Mouse (Mus musculus): ENCODE measurements around the gene Dvl2. TPM values are rescaled to one million over a fixed set of nuclear protein-coding genes. Genes with fewer than 3 reads are reported as not detected.

The Dvl2 gene
- total RNA-seq, 1 experiment, result 47.4 TPM

DNA sequence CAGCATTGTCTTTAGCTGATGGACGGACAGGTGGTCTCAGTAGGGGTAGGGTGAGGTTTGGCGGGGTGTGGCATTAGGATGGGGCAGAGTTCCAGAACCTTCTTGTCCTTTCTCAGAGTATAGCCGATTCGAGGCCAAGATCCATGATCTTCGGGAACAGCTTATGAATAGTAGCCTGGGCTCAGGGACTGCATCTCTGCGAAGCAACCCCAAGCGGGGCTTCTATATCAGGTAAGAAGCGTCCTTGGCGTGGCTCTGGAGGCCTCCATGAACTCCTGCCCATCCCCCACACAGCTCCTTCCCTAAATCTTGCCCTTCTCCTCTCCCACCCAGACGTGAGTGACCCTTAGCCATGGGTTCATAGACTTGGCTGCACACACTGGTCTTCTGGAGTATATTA lies 39.2 kb downstream of the Dvl2 start:
- TF ChIP-seq HCFC1 (IDR thresholded peaks at IDR 0.05; ENCODE audit: borderline replicate concordance, insufficient read depth, low read length), result no peak
- no peak for TF ChIP-seq CHD2 (IDR thresholded peaks at IDR 0.05; ENCODE audit: low read depth, low read length)
- no peak for TF ChIP-seq MAFK (IDR thresholded peaks at IDR 0.05; ENCODE audit: insufficient read depth, low read depth, low read length)
- TF ChIP-seq ZNF384 (IDR thresholded peaks at IDR 0.05; ENCODE audit: low read depth, low read length), result no peak
- no peak for TF ChIP-seq ZC3H11A (IDR thresholded peaks at IDR 0.05; ENCODE audit: borderline replicate concordance, low read depth, low read length)
- H3K27ac ChIP-seq (ENCODE audit: insufficient read depth, low read depth, low read length, poor library complexity, severe bottlenecking), result no peak overlapping the region
- DNase-seq (ENCODE audit: low read depth, low spot score), result no peak
- no peak overlapping the region for H3K4me3 ChIP-seq (ENCODE audit: insufficient read depth in 1 of 2, low read depth in 1 of 2, low read length in 2 of 2, poor library complexity in 1 of 2, severe bottlenecking in 1 of 2)
- in situ Hi-C loops (cut with MboI; ENCODE audit: low sequenced_read_pairs in 2 of 2, unreplicated experiment in 2 of 2), result no loop called here
- no peak overlapping the region for H3K9ac ChIP-seq (ENCODE audit: insufficient read depth, low read depth, low read length, poor library complexity, severe bottlenecking)
- no peaks in the 10 kb centered on the region for H3K9me3 ChIP-seq (ENCODE audit: control insufficient read depth, insufficient read depth, low read depth, low read length)
- peaks cover 0 to 9% of the 10 kb centered on the region in 2 experiments; a peak in 1 of 4 replicates for H3K4me1 ChIP-seq (ENCODE audit: control insufficient read depth in 2 of 2, insufficient read depth in 2 of 2, low read length in 2 of 2, poor library complexity in 1 of 2)
- 0 out of 2 replicates have a peak, but pooled peaks cover 3% of the 10 kb centered on the region for H3K36me3 ChIP-seq (ENCODE audit: control insufficient read depth, insufficient read depth, low read length, poor library complexity, severe bottlenecking)

DNA sequence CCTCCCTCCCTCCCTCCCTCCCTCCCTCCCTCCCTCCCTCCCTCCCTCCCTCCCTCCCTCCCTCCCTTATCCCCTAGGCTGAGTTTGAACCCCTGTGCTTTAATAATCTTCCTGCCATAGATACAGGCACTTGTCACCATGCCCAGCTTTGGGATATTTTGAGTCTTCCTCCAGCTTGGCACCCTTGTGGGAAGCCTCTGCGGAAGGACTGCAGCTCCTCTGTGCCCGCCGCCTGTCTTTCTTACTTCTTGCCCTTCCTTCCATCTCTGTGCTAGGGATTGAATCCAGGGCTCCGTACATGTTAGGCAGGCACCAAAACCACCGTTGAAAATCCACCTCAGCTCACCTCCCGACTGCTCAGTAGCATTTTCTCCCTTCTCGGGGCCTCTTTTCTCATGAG lies 39.8 kb downstream of the Dvl2 start:
- no peak for DNase-seq (ENCODE audit: low read depth, low spot score)
- Histone ChIP-seq H3K27ac (ENCODE audit: insufficient read depth, low read depth, low read length, poor library complexity, severe bottlenecking) (no peak overlapping the region), H3K4me1 (ENCODE audit: control insufficient read depth in 2 of 2, insufficient read depth in 2 of 2, low read length in 2 of 2, poor library complexity in 1 of 2) (peaks cover 0 to 9% of the 10 kb centered on the region in 2 experiments; a peak in 1 of 4 replicates), H3K4me3 (ENCODE audit: insufficient read depth in 1 of 2, low read depth in 1 of 2, low read length in 2 of 2, poor library complexity in 1 of 2, severe bottlenecking in 1 of 2) (no peak overlapping the region), H3K36me3 (ENCODE audit: control insufficient read depth, insufficient read depth, low read length, poor library complexity, severe bottlenecking) (0 out of 2 replicates have a peak, but pooled peaks cover 3% of the 10 kb centered on the region), H3K9ac (ENCODE audit: insufficient read depth, low read depth, low read length, poor library complexity, severe bottlenecking) (no peak overlapping the region), H3K9me3 (ENCODE audit: control insufficient read depth, insufficient read depth, low read depth, low read length) (no peaks in the 10 kb centered on the region)
- no peak for TF ChIP-seq CHD2 (IDR thresholded peaks at IDR 0.05; ENCODE audit: low read depth, low read length)
- TF ChIP-seq ZC3H11A (IDR thresholded peaks at IDR 0.05; ENCODE audit: borderline replicate concordance, low read depth, low read length), result no peak
- no peak for TF ChIP-seq ZNF384 (IDR thresholded peaks at IDR 0.05; ENCODE audit: low read depth, low read length)
- TF ChIP-seq HCFC1 (IDR thresholded peaks at IDR 0.05; ENCODE audit: borderline replicate concordance, insufficient read depth, low read length), result no peak
- no peak for TF ChIP-seq MAFK (IDR thresholded peaks at IDR 0.05; ENCODE audit: insufficient read depth, low read depth, low read length)
- in situ Hi-C loops (cut with MboI; ENCODE audit: low sequenced_read_pairs in 2 of 2, unreplicated experiment in 2 of 2), result no loop called here

DNA sequence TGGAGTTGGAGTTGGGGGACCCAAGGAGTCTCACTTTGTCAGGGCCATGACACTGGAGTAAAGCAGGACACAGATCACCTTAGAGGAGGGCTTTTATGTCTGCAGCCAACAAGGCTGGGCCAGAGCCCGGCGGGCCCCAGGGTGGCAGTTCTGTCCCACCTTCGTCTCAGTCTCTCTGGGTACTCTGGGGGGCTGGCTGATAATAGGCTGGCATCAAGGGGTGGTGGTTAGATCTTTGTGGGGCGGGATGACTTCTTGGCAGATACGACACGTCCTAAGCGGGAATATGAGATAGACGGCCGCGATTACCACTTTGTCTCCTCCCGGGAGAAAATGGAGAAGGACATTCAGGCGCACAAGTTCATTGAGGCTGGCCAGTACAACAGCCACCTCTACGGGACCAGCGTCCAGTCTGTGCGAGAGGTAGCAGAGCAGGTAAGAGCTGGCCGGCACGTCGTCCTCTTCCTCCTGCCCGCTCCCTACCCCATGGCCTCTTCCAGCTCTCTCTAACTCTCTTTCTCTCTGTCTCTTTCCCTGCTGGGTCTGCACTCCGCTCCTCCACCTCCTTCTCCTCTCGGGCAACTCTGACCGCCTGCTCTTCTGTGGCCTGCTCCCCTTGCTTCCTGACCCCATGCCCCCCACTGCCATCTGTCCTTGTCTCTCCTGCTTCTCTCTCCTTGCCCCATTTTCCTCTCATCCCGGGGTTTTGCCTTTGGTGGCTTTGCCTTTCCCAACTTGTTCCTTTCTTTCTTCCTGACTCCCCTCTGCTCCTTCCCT lies 42.1 kb downstream of the Dvl2 start:
- in situ Hi-C loops (cut with MboI; ENCODE audit: low sequenced_read_pairs in 2 of 2, unreplicated experiment in 2 of 2), result no loop called here
- Histone ChIP-seq H3K27ac (ENCODE audit: insufficient read depth, low read depth, low read length, poor library complexity, severe bottlenecking) (no peak overlapping the region), H3K4me3 (ENCODE audit: insufficient read depth in 1 of 2, low read depth in 1 of 2, low read length in 2 of 2, poor library complexity in 1 of 2, severe bottlenecking in 1 of 2) (no peak overlapping the region), H3K36me3 (ENCODE audit: control insufficient read depth, insufficient read depth, low read length, poor library complexity, severe bottlenecking) (0 out of 2 replicates have a peak, but pooled peaks cover 3% of the 10 kb centered on the region), H3K9ac (ENCODE audit: insufficient read depth, low read depth, low read length, poor library complexity, severe bottlenecking) (no peak overlapping the region), H3K9me3 (ENCODE audit: control insufficient read depth, insufficient read depth, low read depth, low read length) (no peaks in the 10 kb centered on the region), H3K4me1 (ENCODE audit: control insufficient read depth in 2 of 2, insufficient read depth in 2 of 2, low read length in 2 of 2, poor library complexity in 1 of 2) (peaks cover 0 to 9% of the 10 kb centered on the region in 2 experiments; a peak in 1 of 4 replicates)
- no peak for TF ChIP-seq ZC3H11A (IDR thresholded peaks at IDR 0.05; ENCODE audit: borderline replicate concordance, low read depth, low read length)
- TF ChIP-seq MAFK (IDR thresholded peaks at IDR 0.05; ENCODE audit: insufficient read depth, low read depth, low read length), result no peak
- no peak for TF ChIP-seq CHD2 (IDR thresholded peaks at IDR 0.05; ENCODE audit: low read depth, low read length)
- DNase-seq (ENCODE audit: low read depth, low spot score), result no peak

DNA sequence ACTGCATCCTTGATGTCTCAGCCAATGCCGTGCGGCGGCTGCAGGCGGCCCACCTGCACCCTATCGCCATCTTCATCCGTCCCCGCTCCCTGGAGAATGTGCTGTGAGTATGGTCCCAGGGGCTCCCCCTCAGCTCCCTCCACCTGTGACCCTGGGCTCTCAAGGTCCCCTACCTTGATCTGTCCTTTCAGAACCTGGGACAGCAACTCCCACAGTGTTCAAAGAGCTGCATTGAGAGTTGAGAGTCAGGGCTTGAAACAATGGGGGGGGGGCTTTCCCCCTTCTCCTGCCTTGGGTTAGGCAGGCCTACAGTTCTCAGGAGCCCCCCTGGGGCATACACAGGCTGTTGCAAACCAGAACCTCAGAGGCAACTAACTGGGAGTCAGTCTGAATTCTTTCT lies 43.3 kb downstream of the Dvl2 start:
- DNase-seq (ENCODE audit: low read depth, low spot score), result no peak
- peaks cover 0 to 9% of the 10 kb centered on the region in 2 experiments; a peak in 1 of 4 replicates for H3K4me1 ChIP-seq (ENCODE audit: control insufficient read depth in 2 of 2, insufficient read depth in 2 of 2, low read length in 2 of 2, poor library complexity in 1 of 2)
- no peaks in the 10 kb centered on the region for H3K36me3 ChIP-seq (ENCODE audit: control insufficient read depth, insufficient read depth, low read length, poor library complexity, severe bottlenecking)
- H3K4me3 ChIP-seq (ENCODE audit: insufficient read depth in 1 of 2, low read depth in 1 of 2, low read length in 2 of 2, poor library complexity in 1 of 2, severe bottlenecking in 1 of 2), result no peak overlapping the region; a peak in 1 of 4 replicates
- no peak overlapping the region for H3K9ac ChIP-seq (ENCODE audit: insufficient read depth, low read depth, low read length, poor library complexity, severe bottlenecking)
- in situ Hi-C loops (cut with MboI; ENCODE audit: low sequenced_read_pairs in 2 of 2, unreplicated experiment in 2 of 2), result no loop called here
- TF ChIP-seq CHD2 (IDR thresholded peaks at IDR 0.05; ENCODE audit: low read depth, low read length) (no peak), MAFK (IDR thresholded peaks at IDR 0.05; ENCODE audit: insufficient read depth, low read depth, low read length) (no peak), ZNF384 (IDR thresholded peaks at IDR 0.05; ENCODE audit: low read depth, low read length) (no peak), HCFC1 (IDR thresholded peaks at IDR 0.05; ENCODE audit: borderline replicate concordance, insufficient read depth, low read length) (no peak), ZC3H11A (IDR thresholded peaks at IDR 0.05; ENCODE audit: borderline replicate concordance, low read depth, low read length) (no peak)
- no peaks in the 10 kb centered on the region for H3K9me3 ChIP-seq (ENCODE audit: control insufficient read depth, insufficient read depth, low read depth, low read length)
- H3K27ac ChIP-seq (ENCODE audit: insufficient read depth, low read depth, low read length, poor library complexity, severe bottlenecking), result no peak overlapping the region

Measured in ES-E14 (cell line).